Mouse (Mus musculus) stomach, adult 2 months (tissue): Measurements from ENCODE around the gene Vwa1. TPM values are rescaled to one million over a fixed set of nuclear protein-coding genes. Genes with fewer than 3 reads are reported as not detected.

Source experiments
- polyA plus RNA-seq: library from polyadenylated mRNA; depleted of rRNA; stranded (reverse); fragments of >200 nt; gene quantifications from 2 replicates; pipeline ENCODE4 v1.2.3, GENCODE M21; 2012; rRNA removed

Vwa1 gene
- polyA plus RNA-seq, result 11.4 and 13.1 TPM in 2 replicates

GRCm38 (mm10) chr4:155774280-155774754, at the start of gene Vwa1:
TSS of gene Vwa1 (minus strand) at chr4:155774698.

GRCm38 (mm10) chr4:155811929-155812664, 37.6 kb upstream of the Vwa1 start, which contains the start of gene Ccnl2:
TSS of gene Ccnl2 (plus strand) at chr4:155812489.

GRCm38 (mm10) chr4:155802741-155803339, 28.3 kb upstream of the Vwa1 start, which contains the start of gene Mrpl20:
TSS of gene Mrpl20 (plus strand) at chr4:155802878.

GRCm38 (mm10) chr4:155790021-155790489, 15.6 kb upstream of the Vwa1 start, which contains the start of gene Ankrd65:
TSS of gene Ankrd65 (plus strand) at chr4:155790439.

GRCm38 (mm10) chr4:155785819-155786218, 11.3 kb upstream of the Vwa1 start, which contains the start of gene Tmem88b:
TSS of gene Tmem88b (minus strand) at chr4:155785874.

GRCm38 (mm10) chr4:155760613-155761355, 13.7 kb downstream of the Vwa1 start, which contains the start of gene Atad3a:
TSS of gene Atad3a (minus strand) at chr4:155761093.

GRCm38 (mm10) chr4:155734350-155734941, 40.1 kb downstream of the Vwa1 start, which contains the start of gene Tmem240:
TSS of gene Tmem240 (plus strand) at chr4:155734800.

Other genes starting within 250 kb of the Vwa1 start
- gene Nadk, start 212.3 kb downstream of the Vwa1 start, polyA plus RNA-seq, result 85.3 and 86.3 TPM in 2 replicates
- 1.7 and 3.1 TPM in 2 replicates for gene Slc35e2, start 173.3 kb downstream of the Vwa1 start, polyA plus RNA-seq
- 9.0 and 10.2 TPM in 2 replicates for gene Cdk11b, start 149.8 kb downstream of the Vwa1 start, polyA plus RNA-seq
- not detected in 2 replicates for gene Gm10563, start 129.3 kb downstream of the Vwa1 start, polyA plus RNA-seq
- gene Mmp23, start 121.3 kb downstream of the Vwa1 start, polyA plus RNA-seq, result 18.8 and 26.7 TPM in 2 replicates
- gene Mib2, start 105.5 kb downstream of the Vwa1 start, polyA plus RNA-seq, result 42.5 and 44.6 TPM in 2 replicates
- gene Fndc10, start 80.4 kb downstream of the Vwa1 start, polyA plus RNA-seq, result 16.5 and 25.8 TPM in 2 replicates
- gene Ssu72, start 69.9 kb downstream of the Vwa1 start, polyA plus RNA-seq, result 62.7 and 102 TPM in 2 replicates
- gene Tmem240, start 39.9 kb downstream of the Vwa1 start, polyA plus RNA-seq, result 0.37 and 1.4 TPM in 2 replicates
- gene Atad3a, start 13.6 kb downstream of the Vwa1 start, polyA plus RNA-seq, result 57.0 and 97.8 TPM in 2 replicates
- 0.18 and 0.28 TPM in 2 replicates for gene Tmem88b, start 11.2 kb upstream of the Vwa1 start, polyA plus RNA-seq
- 0.09 TPM in 1 of 2 replicates, not detected in the other for gene Ankrd65, start 15.7 kb upstream of the Vwa1 start, polyA plus RNA-seq
- gene Mrpl20, start 28.2 kb upstream of the Vwa1 start, polyA plus RNA-seq, result 18.2 and 33.5 TPM in 2 replicates
- gene Ccnl2, start 37.8 kb upstream of the Vwa1 start, polyA plus RNA-seq, result 18.2 and 22.6 TPM in 2 replicates
- 106 and 164 TPM in 2 replicates for gene Aurkaip1, start 56.6 kb upstream of the Vwa1 start, polyA plus RNA-seq
- 106 and 126 TPM in 2 replicates for gene Mxra8, start 65.0 kb upstream of the Vwa1 start, polyA plus RNA-seq
- 102 and 114 TPM in 2 replicates for gene Dvl1, start 72.7 kb upstream of the Vwa1 start, polyA plus RNA-seq
- gene Tas1r3, start 88.7 kb upstream of the Vwa1 start, polyA plus RNA-seq, result 0.33 and 0.81 TPM in 2 replicates
- gene Cptp, start 94.7 kb upstream of the Vwa1 start, polyA plus RNA-seq, result 24.9 and 45.1 TPM in 2 replicates
- gene Ints11, start 94.8 kb upstream of the Vwa1 start, polyA plus RNA-seq, result 15.0 and 21.4 TPM in 2 replicates
- gene Pusl1, start 117.1 kb upstream of the Vwa1 start, polyA plus RNA-seq, result 41.8 and 63.5 TPM in 2 replicates
- gene Acap3, start 117.1 kb upstream of the Vwa1 start, polyA plus RNA-seq, result 21.4 and 21.8 TPM in 2 replicates
- gene Ube2j2, start 169.1 kb upstream of the Vwa1 start, polyA plus RNA-seq, result 41.1 and 63.8 TPM in 2 replicates
- gene C1qtnf12, start 187.6 kb upstream of the Vwa1 start, polyA plus RNA-seq, result 30.7 and 39.0 TPM in 2 replicates
- gene B3galt6, start 218.0 kb upstream of the Vwa1 start, polyA plus RNA-seq, result 4.6 and 6.1 TPM in 2 replicates
- 25.9 and 26.5 TPM in 2 replicates for gene Sdf4, start 218.2 kb upstream of the Vwa1 start, polyA plus RNA-seq
- 2.7 and 2.9 TPM in 2 replicates for gene Tnfrsf4, start 239.1 kb upstream of the Vwa1 start, polyA plus RNA-seq